Mouse (Mus musculus): ENCODE results near the gene Ggnbp2.

The Ggnbp2 gene

GRCm38 (mm10) chr11:84825261-84825807 lies 45.3 kb downstream of the Ggnbp2 start:
- no peak for DNase-seq (ENCODE audit: low read depth, low spot score)

- no peak for DNase-seq (ENCODE audit: low read depth, low spot score)
Measured at GRCm38 (mm10) chr11:84823484-84823897, 47.1 kb downstream of the Ggnbp2 start.

- no peak for DNase-seq (ENCODE audit: low read depth, low spot score)
Measured at GRCm38 (mm10) chr11:84822487-84822886, 48.1 kb downstream of the Ggnbp2 start.

DNA sequence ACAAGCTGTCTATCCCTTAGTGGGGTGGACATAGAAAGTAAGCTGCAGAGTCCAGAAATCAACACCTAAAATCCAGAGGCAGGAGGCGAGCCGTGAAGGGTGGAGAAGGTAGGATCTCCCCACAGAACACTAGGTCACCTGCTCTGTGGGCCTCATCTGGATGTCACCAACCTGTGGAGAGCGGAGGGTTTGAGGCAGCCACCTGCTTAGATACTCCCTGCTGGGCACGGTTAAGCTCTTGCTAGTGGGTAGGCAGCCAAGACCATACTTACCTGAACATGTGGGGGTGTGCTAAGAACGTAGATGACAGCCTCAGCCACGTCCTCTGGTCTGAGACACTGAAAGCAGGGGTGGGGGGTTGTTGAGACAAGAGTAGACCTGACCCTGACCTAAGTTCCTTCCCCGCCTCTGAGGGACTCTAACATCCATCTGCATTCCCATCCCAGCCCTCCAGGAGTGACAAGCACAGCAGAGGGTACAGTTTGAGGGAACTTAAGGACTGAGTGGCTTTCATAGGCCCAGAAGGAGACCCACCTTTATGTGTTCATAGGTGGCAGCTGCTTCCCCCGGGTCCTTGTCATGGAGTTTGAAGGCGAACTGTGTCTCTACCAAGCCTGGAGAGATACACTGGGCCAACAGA lies 49.4 kb downstream of the Ggnbp2 start:
- no peak for DNase-seq (ENCODE audit: low read depth, low spot score)

DNA sequence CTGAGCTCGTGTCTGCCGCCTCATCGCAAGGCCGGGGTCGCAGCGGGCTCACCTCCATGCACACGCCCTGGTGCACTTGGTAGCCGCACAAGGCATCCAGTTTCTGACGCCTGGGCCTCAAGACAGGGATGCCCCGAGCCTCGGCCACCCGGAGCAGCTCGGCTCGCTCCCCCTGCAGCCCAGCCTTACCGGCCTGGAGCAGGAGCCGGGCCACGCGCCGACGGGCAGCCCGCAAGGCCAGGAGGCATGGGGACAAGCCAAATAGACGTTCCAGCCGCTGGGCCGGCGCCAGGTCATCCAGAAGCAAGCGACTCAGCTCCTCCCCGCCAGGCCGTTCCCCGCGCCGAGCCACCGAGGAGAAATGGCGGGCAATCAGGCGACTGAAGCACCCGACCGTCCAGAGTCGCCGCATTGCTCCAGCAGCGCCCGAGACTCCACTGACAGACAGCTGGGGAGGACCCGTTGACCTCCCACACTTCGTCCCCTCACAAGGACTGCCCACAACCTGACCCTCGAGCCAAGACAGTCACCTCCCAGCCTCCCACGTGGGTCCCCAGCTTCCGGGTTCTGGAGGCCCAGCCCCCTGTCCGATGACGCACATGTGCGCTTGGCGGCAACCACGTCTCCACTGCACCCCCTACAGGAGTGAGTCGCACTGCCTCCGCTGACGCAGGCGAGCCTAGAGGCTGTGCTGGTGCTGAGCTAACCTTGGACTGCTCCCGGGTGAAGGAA lies 51.5 kb downstream of the Ggnbp2 start, which contains the start of gene Mrm1:
Mrm1 (minus strand) TSS at position 555 of the 732 bp plus-strand sequence.
- peak; percentile 94 for DNase-seq (ENCODE audit: low read depth, low spot score)

GRCm38 (mm10) chr11:84818085-84818960 lies 52.3 kb downstream of the Ggnbp2 start:
- peak; percentile 87 for DNase-seq (ENCODE audit: low read depth, low spot score)

GRCm38 (mm10) chr11:84817362-84817761 lies 53.3 kb downstream of the Ggnbp2 start:
- DNase-seq (ENCODE audit: low read depth, low spot score) = no peak

DNA sequence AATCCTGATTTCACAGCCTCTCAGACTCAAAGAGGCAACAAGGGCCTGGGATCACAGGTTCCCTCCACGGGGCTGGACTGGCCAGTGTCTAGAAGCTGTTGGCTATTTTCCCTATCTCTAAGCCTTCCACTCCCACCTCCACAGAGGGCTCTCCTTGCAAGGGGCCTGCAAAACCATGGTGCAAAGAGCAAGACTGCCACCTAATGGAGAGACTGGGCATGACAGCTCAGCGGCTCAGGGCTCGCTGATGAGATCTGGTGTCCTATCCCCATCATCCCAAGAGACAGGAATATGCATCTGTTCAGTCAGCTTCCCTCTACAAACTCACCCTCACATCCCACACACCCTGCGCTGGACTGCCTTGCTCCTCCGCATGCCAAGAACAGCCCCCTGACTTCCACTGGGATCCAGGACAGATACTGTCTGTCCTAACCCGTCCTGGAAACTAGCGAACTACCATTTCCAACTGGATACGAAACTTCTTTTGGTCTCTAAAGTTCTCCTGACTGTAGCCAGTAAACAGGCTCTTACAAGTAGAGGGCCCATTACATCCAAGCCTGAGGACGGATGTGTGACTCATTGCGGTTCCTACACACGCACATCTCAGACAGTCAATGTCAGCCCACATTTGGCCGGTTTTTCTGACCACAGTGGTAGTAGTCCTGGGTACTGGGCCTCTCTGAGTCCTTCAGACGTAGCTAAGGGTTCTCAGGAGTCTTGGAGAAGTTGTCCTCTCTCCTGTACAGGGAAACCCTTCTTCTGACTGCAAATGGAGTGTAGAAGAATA lies 56.7 kb downstream of the Ggnbp2 start:
- peak; percentile 86 for DNase-seq (ENCODE audit: low read depth, low spot score)

GRCm38 (mm10) chr11:84804373-84804772 lies 66.2 kb downstream of the Ggnbp2 start:
- DNase-seq (ENCODE audit: low read depth, low spot score) = no peak

- peak; percentile 88 for DNase-seq (ENCODE audit: low read depth, low spot score)
Measured at GRCm38 (mm10) chr11:84797627-84798353, 72.8 kb downstream of the Ggnbp2 start.

- peak; percentile 27 for DNase-seq (ENCODE audit: low read depth, low spot score)
Measured at GRCm38 (mm10) chr11:84797026-84797425, 73.6 kb downstream of the Ggnbp2 start.

- DNase-seq (ENCODE audit: low read depth, low spot score) = peak; percentile 87
Measured at GRCm38 (mm10) chr11:84794496-84795113, 76.0 kb downstream of the Ggnbp2 start.

GRCm38 (mm10) chr11:84793545-84793944 lies 77.1 kb downstream of the Ggnbp2 start:
- DNase-seq (ENCODE audit: low read depth, low spot score) = no peak

- DNase-seq (ENCODE audit: low read depth, low spot score) = peak; percentile 26
Measured at GRCm38 (mm10) chr11:84790383-84790782, 80.2 kb downstream of the Ggnbp2 start.

Measured in mesoderm, embryonic 11.5 days (tissue).